ENCODE assay signal across 18 mouse cellular contexts in genomic region chr1:126637515-126637914, GRCm38 (mm10).
"Had no signal": no experiment of that assay in that cellular context is flagged by ENCODE, and none has a peak within 500 bp of the region (broad histone marks: within the 10 kb centered on the region; RNA-seq: fewer than 3 reads in every experiment).

No protein-coding gene starts in this region.

- ATAC-seq: liver, embryonic 12.5 days; midbrain, embryonic 13.5 days; midbrain, embryonic 15.5 days had no signal

- H3K4me3 ChIP-seq: limb, embryonic 15.5 days; liver, embryonic 12.5 days; midbrain, embryonic 10.5 days; midbrain, embryonic 13.5 days; midbrain, embryonic 15.5 days; myocyte; neural tube, embryonic 13.5 days; neural tube, embryonic 15.5 days had no signal

- H3K27ac ChIP-seq: limb, embryonic 15.5 days; liver, embryonic 12.5 days; liver, embryonic 14.5 days; midbrain, embryonic 10.5 days; midbrain, embryonic 13.5 days; midbrain, embryonic 15.5 days; neural tube, embryonic 13.5 days; neural tube, embryonic 15.5 days had no signal

- H3K9ac ChIP-seq: limb, embryonic 15.5 days; liver, embryonic 12.5 days; liver, embryonic 14.5 days; midbrain, embryonic 13.5 days; midbrain, embryonic 15.5 days; neural tube, embryonic 13.5 days; neural tube, embryonic 15.5 days had no signal

- DNase-seq: lung, postnatal 10 days; retina, postnatal 1 day; right cerebral cortex, adult 18-20 months; right cerebral cortex, postnatal 25 days; right cerebral cortex, postnatal 4 days; spleen, adult 18-20 months; thymus, adult 18-20 months; thymus, postnatal 14 days; thymus, postnatal 36 days had no signal

- H3K4me1 ChIP-seq: limb, embryonic 15.5 days; liver, embryonic 12.5 days; midbrain, embryonic 10.5 days; midbrain, embryonic 13.5 days; midbrain, embryonic 15.5 days; neural tube, embryonic 13.5 days; neural tube, embryonic 15.5 days had no signal

- H3K9me3 ChIP-seq: limb, embryonic 15.5 days; liver, embryonic 12.5 days; midbrain, embryonic 10.5 days; midbrain, embryonic 13.5 days; midbrain, embryonic 15.5 days; neural tube, embryonic 13.5 days; neural tube, embryonic 15.5 days had no signal

- H3K27me3 ChIP-seq: limb, embryonic 15.5 days; liver, embryonic 12.5 days; midbrain, embryonic 13.5 days; midbrain, embryonic 15.5 days; neural tube, embryonic 13.5 days; neural tube, embryonic 15.5 days had no signal

- H3K4me2 ChIP-seq: limb, embryonic 15.5 days; liver, embryonic 12.5 days; midbrain, embryonic 13.5 days; midbrain, embryonic 15.5 days; neural tube, embryonic 13.5 days; neural tube, embryonic 15.5 days had no signal

- H3K36me3 ChIP-seq: limb, embryonic 15.5 days; liver, embryonic 12.5 days; midbrain, embryonic 13.5 days; midbrain, embryonic 15.5 days; neural tube, embryonic 13.5 days; neural tube, embryonic 15.5 days had no signal
